ENCODE assay signal across 8 mouse cellular contexts in genomic region chr4:129928124-129928751, GRCm38 (mm10). TPM values are rescaled to one million over a fixed set of nuclear protein-coding genes. Genes with fewer than 3 reads are reported as not detected.
DNase-seq lines count a peak whose midpoint lies in the region; ATAC-seq and TF ChIP-seq lines count a peak whose summit lies in the region.

No protein-coding gene starts in this region.

- no peak overlapping the region for H3K9ac ChIP-seq in ES-Bruce4 (ENCODE audit: low read depth, poor library complexity, severe bottlenecking)
- H3K9ac ChIP-seq in forebrain, embryonic 14.5 days (ENCODE audit: low read length), result peak overlapping the region; percentile 35; the same call in 1 of the 2 replicates

- no peaks in the 10 kb centered on the region for H3K4me1 ChIP-seq in ES-Bruce4 (ENCODE audit: control insufficient read depth, insufficient read depth, low read length)
- peaks cover 3% of the 10 kb centered on the region; the same call in 1 of the 2 replicates for H3K4me1 ChIP-seq in forebrain, embryonic 14.5 days (ENCODE audit: control insufficient read depth, insufficient read depth, low read length)
- H3K4me1 ChIP-seq in lung, adult 2 months (ENCODE audit: control insufficient read depth, insufficient read depth, low read length), result peaks cover 4% of the 10 kb centered on the region; the same call in 1 of the 2 replicates

- no peaks in the 10 kb centered on the region for H3K27me3 ChIP-seq in ES-Bruce4 (ENCODE audit: control insufficient read depth, insufficient read depth, low read length, poor library complexity, severe bottlenecking)
- no peaks in the 10 kb centered on the region for H3K27me3 ChIP-seq in forebrain, embryonic 14.5 days (replicated peaks; ENCODE audit: control insufficient read depth, insufficient read depth, low read length)

- H3K36me3 ChIP-seq in ES-Bruce4 (ENCODE audit: control insufficient read depth, insufficient read depth, low read length, poor library complexity, severe bottlenecking), result no peaks in the 10 kb centered on the region
- no peaks in the 10 kb centered on the region for H3K36me3 ChIP-seq in forebrain, embryonic 14.5 days (ENCODE audit: control insufficient read depth, insufficient read depth, low read length)

- peak overlapping the region; percentile 31 for H3K4me2 ChIP-seq in forebrain, embryonic 14.5 days (ENCODE audit: low read length)

- intact Hi-C loops in heart, postnatal 14 days (cut with DNase I), result loop anchor here (2.0 to 5.0 kb wide), 3 partner anchors 51 to 227 kb away; no protein-coding TSS in a partner anchor

- peak; percentile 77 for ATAC-seq in forebrain, embryonic 14.5 days
- ATAC-seq in neutrophil, adult 5-6 weeks (ENCODE audit: extremely low read depth, insufficient number of reproducible peaks, low FRiP score, poor library complexity, severe bottlenecking), result peak; percentile 81

- H3K27ac ChIP-seq in ES-Bruce4 (ENCODE audit: insufficient read depth, low read length), result no peak overlapping the region
- no peak overlapping the region for H3K27ac ChIP-seq in forebrain, embryonic 14.5 days (ENCODE audit: low read depth, low read length)

- WGBS in forebrain, embryonic 14.5 days, result 7% methylated on average over 19 of the region's 19 CpGs
- 4% methylated on average over 19 of the region's 19 CpGs for WGBS in large intestine, adult 2 months
- 3% methylated on average over 19 of the region's 19 CpGs for WGBS in lung, adult 2 months

- TF ChIP-seq POLR2A in ES-Bruce4 (IDR thresholded peaks at IDR 0.05; ENCODE audit: insufficient read depth, low read length), result no peak
- no peak for TF ChIP-seq POLR2A in lung, adult 2 months (IDR thresholded peaks at IDR 0.05; ENCODE audit: borderline replicate concordance, extremely low read depth, low read depth, low read length)

- 0 out of 2 replicates have a peak, but pooled peaks have one; percentile 10 for TF ChIP-seq EP300 in ES-Bruce4 (IDR thresholded peaks at IDR 0.05; ENCODE audit: insufficient read depth, low read depth, low read length)

- peak; percentile 72 for DNase-seq in c-Kit-positive CD71-negative TER-119-negative erythroid progenitor cells, embryonic 14.5 days (ENCODE audit: low read depth)
- DNase-seq in forebrain, embryonic 14.5 days (ENCODE audit: low spot score), result peak; percentile 73
- peak; percentile 89 to 94 for DNase-seq in heart, postnatal 14 days
- peak; percentile 42 for DNase-seq in large intestine, adult 2 months (ENCODE audit: low read depth, low spot score)
- DNase-seq in lung, adult 2 months, result peak; percentile 90
- DNase-seq in thymus, postnatal 0 days (ENCODE audit: low spot score), result peak; percentile 92

- H3K9me3 ChIP-seq in ES-Bruce4 (replicated peaks; ENCODE audit: control insufficient read depth, insufficient read depth, low read length, poor library complexity, severe bottlenecking), result no peaks in the 10 kb centered on the region
- H3K9me3 ChIP-seq in forebrain, embryonic 14.5 days (replicated peaks; ENCODE audit: control insufficient read depth, low read length), result no peaks in the 10 kb centered on the region

- H3K4me3 ChIP-seq in ES-Bruce4 (ENCODE audit: low read depth, low read length), result no peak overlapping the region
- H3K4me3 ChIP-seq in forebrain, embryonic 14.5 days (ENCODE audit: low read depth, low read length), result no peak overlapping the region
- H3K4me3 ChIP-seq in lung, adult 2 months (replicated peaks; ENCODE audit: extremely low read depth, low read depth, low read length), result no peak overlapping the region

- peak; percentile 84 for TF ChIP-seq CTCF in ES-Bruce4 (IDR thresholded peaks at IDR 0.05; ENCODE audit: low read depth, low read length)
- TF ChIP-seq CTCF in lung, adult 2 months (IDR thresholded peaks at IDR 0.05; ENCODE audit: insufficient read depth, low read length), result peak; percentile 81

RNA-seq across cellular contexts. Expression of gene Spocd1, which starts 0.8 kb away (rescaled TPM):
- 0.25 TPM in 1 of 2 replicates, not detected in the other for polyA plus RNA-seq in ES-Bruce4 (2011; ENCODE audit: insufficient read depth, insufficient read length, low read depth, missing spikeins)
- polyA plus RNA-seq in forebrain, embryonic 14.5 days (2014; fragmentation: Nextera tagmentation; extraction: Ambion mirVana), result not detected in 2 replicates
- not detected for total RNA-seq in heart, postnatal 14 days (2021)
- not detected in 2 replicates for polyA plus RNA-seq in large intestine, adult 2 months (2012; rRNA removed)
- 0.09 TPM in 1 of 2 replicates, not detected in the other for polyA plus RNA-seq in lung, adult 2 months (2012; rRNA removed)
- total RNA-seq in neutrophil, adult 5-6 weeks (2017), result not detected in 2 replicates
- 0.05 and 0.06 TPM in 2 replicates for polyA plus RNA-seq in thymus, postnatal 0 days (2015; fragmentation: Nextera tagmentation; extraction: Ambion mirVana)

RNA-seq across cellular contexts. Expression of gene Adgrb2, which starts 56.4 kb away (rescaled TPM):
- polyA plus RNA-seq in ES-Bruce4 (2011; ENCODE audit: insufficient read depth, insufficient read length, low read depth, missing spikeins), result 4.9 TPM in 2 replicates
- polyA plus RNA-seq in forebrain, embryonic 14.5 days (2014; fragmentation: Nextera tagmentation; extraction: Ambion mirVana), result 6.6 and 12.3 TPM in 2 replicates
- 1 to 10 TPM; 2.2 to 2.3 TPM for total RNA-seq in heart, postnatal 14 days (2021)
- polyA plus RNA-seq in large intestine, adult 2 months (2012; rRNA removed), result 0.92 and 1.0 TPM in 2 replicates
- 0.80 and 4.6 TPM in 2 replicates for polyA plus RNA-seq in lung, adult 2 months (2012; rRNA removed)
- total RNA-seq in neutrophil, adult 5-6 weeks (2017), result 0.12 TPM in 1 of 2 replicates, not detected in the other
- polyA plus RNA-seq in thymus, postnatal 0 days (2015; fragmentation: Nextera tagmentation; extraction: Ambion mirVana), result 0.17 and 0.36 TPM in 2 replicates

Comparison
In these comparisons a context has a peak if more than half of its experiments do, and no peak if none do; other contexts are left out.
1. DNase-seq: peak in every context shown above with its lines; median percentile 92 in thymus, postnatal 0 days; 92 in heart, postnatal 14 days; 90 in lung, adult 2 months; 73 in forebrain, embryonic 14.5 days; 72 in c-Kit-positive CD71-negative TER-119-negative erythroid progenitor cells, embryonic 14.5 days; 42 in large intestine, adult 2 months.